Mouse (Mus musculus): ENCODE results near the gene Tdpoz3. TPM values are rescaled to one million over a fixed set of nuclear protein-coding genes. Genes with fewer than 3 reads are reported as not detected.
"Not testable (repeated sequence)": the region's sequence is repeated elsewhere in the genome, so short reads cannot be mapped to it uniquely, and the experiment has no call there.

The Tdpoz3 gene
- not detected for total RNA-seq (2021)

- DNase-seq (ENCODE audit: extremely low spot score in 1 of 2, low spot score in 2 of 2); intact Hi-C loops (cut with DNase I): not testable (repeated sequence)
Observed at GRCm38 (mm10) chr3:93825720-93826119, at the start of gene Tdpoz3. Tdpoz3 (plus strand) TSS chr3:93826020.

GRCm38 (mm10) chr3:93796098-93796497 is 29.7 kb upstream of the Tdpoz3 start, which contains the start of gene Tdpoz4:
Tdpoz4 (plus strand) TSS chr3:93796398.
- DNase-seq (ENCODE audit: extremely low spot score in 1 of 2, low spot score in 2 of 2); intact Hi-C loops (cut with DNase I): not testable (repeated sequence)

GRCm38 (mm10) chr3:93813341-93813740 is 12.5 kb upstream of the Tdpoz3 start:
- DNase-seq (ENCODE audit: extremely low spot score in 1 of 2, low spot score in 2 of 2); intact Hi-C loops (cut with DNase I): not testable (repeated sequence)

GRCm38 (mm10) chr3:93858957-93859356 is 33.1 kb downstream of the Tdpoz3 start:
- DNase-seq (ENCODE audit: extremely low spot score in 1 of 2, low spot score in 2 of 2); intact Hi-C loops (cut with DNase I): not testable (repeated sequence)

GRCm38 (mm10) chr3:93870635-93871034 is 44.8 kb downstream of the Tdpoz3 start:
- intact Hi-C loops (cut with DNase I), result not testable (repeated sequence)
- DNase-seq (ENCODE audit: extremely low spot score in 1 of 2, low spot score in 2 of 2), result peak in 1 of 2 experiments; percentile 15

Other genes starting within 250 kb of the Tdpoz3 start
- not detected for gene Tdpoz2, start 173.3 kb upstream of the Tdpoz3 start, total RNA-seq (2021)
- gene Tdpoz1, start 149.7 kb upstream of the Tdpoz3 start, total RNA-seq (2021), result not detected
- gene Gm37596, start 132.9 kb upstream of the Tdpoz3 start, total RNA-seq (2021), result not detected
- not detected for gene Gm5773, start 53.0 kb upstream of the Tdpoz3 start, total RNA-seq (2021)
- gene Tdpoz4, start 29.6 kb upstream of the Tdpoz3 start, total RNA-seq (2021), result not detected
- not detected for gene Gm9117, start 117.5 kb downstream of the Tdpoz3 start, total RNA-seq (2021)
- not detected for gene Tdpoz5, start 135.3 kb downstream of the Tdpoz3 start, total RNA-seq (2021)
- gene Gm9125, start 228.9 kb downstream of the Tdpoz3 start, total RNA-seq (2021), result not detected
- gene Gm10697, start 246.6 kb downstream of the Tdpoz3 start, total RNA-seq (2021), result not detected

Data from left cerebral cortex, postnatal 10 days (tissue).